Mouse (Mus musculus): ENCODE results near the gene Alox5. TPM values are rescaled to one million over a fixed set of nuclear protein-coding genes. Genes with fewer than 3 reads are reported as not detected.

The Alox5 gene
- polyA plus RNA-seq, 1 experiment, result 0.74 TPM

DNA sequence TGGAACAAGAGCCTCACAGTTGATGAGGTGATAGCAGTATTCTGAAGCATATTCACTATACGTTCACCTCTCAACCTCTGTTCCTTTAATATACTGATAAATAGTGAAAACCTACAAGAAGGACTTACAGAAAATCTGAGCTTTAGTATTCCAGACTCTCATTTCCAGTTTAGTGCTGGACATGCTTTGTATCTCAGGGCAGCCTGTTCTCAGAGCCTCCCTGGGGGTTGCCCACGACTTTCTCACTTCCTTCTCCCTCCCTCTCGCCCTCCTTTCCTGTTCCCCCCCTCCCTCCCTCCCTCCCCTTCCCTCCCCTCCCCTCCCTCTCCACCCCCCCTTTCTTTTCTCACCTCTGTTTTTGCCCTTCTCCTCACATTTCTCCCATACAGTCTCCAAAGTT lies 80.8 kb downstream of the Alox5 start:
- H3K4me1 ChIP-seq (ENCODE audit: control insufficient read depth, insufficient read depth, low read length), result peaks cover 4% of the 10 kb centered on the region
- H3K27me3 ChIP-seq (ENCODE audit: control insufficient read depth, insufficient read depth, low read length), result no peaks in the 10 kb centered on the region
- WGBS, result 47% methylated on average over 3 of the region's 3 CpGs
- H3K27ac ChIP-seq (ENCODE audit: insufficient read depth, low read length), result no peak overlapping the region
- TF ChIP-seq CTCF (IDR thresholded peaks at IDR 0.05; ENCODE audit: borderline replicate concordance, insufficient read depth, low read depth, low read length) (no peak), POLR2A (IDR thresholded peaks at IDR 0.05; ENCODE audit: borderline replicate concordance, insufficient read depth, low read length) (no peak)
- H3K4me3 ChIP-seq (replicated peaks; ENCODE audit: insufficient read depth, low read depth, low read length), result no peak overlapping the region
- DNase-seq, result no peak

DNA sequence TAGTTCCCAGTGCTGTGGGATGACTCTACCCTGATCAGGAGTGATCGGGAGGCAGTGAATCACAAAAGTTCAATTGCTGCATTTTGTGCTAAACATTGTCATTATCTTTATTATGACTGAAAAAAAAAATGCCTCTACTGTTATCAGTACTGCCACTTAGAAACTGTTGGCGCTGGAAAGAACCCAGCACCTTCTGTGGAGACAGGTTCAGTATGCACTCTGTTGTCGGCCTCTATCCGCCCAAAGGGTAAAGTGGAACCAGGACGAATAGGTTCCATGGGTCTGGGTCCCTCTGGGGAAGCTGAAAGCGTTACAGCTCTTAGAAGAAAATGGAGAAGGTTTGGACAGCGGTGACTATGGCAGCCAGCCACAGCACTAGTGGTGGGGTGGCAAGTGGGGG lies 82.1 kb downstream of the Alox5 start:
- Histone ChIP-seq H3K27me3 (ENCODE audit: control insufficient read depth, insufficient read depth, low read length) (no peaks in the 10 kb centered on the region), H3K4me1 (ENCODE audit: control insufficient read depth, insufficient read depth, low read length) (peaks cover 4% of the 10 kb centered on the region), H3K27ac (ENCODE audit: insufficient read depth, low read length) (no peak overlapping the region), H3K4me3 (replicated peaks; ENCODE audit: insufficient read depth, low read depth, low read length) (no peak overlapping the region)
- no peak for TF ChIP-seq CTCF (IDR thresholded peaks at IDR 0.05; ENCODE audit: borderline replicate concordance, insufficient read depth, low read depth, low read length)
- no peak for TF ChIP-seq POLR2A (IDR thresholded peaks at IDR 0.05; ENCODE audit: borderline replicate concordance, insufficient read depth, low read length)
- 89% methylated on average over 7 of the region's 7 CpGs for WGBS
- DNase-seq, result no peak

- no peak overlapping the region for H3K27ac ChIP-seq (ENCODE audit: insufficient read depth, low read length)
- no peak overlapping the region for H3K4me3 ChIP-seq (replicated peaks; ENCODE audit: insufficient read depth, low read depth, low read length)
- no peak for DNase-seq
- TF ChIP-seq CTCF (IDR thresholded peaks at IDR 0.05; ENCODE audit: borderline replicate concordance, insufficient read depth, low read depth, low read length) (no peak), POLR2A (IDR thresholded peaks at IDR 0.05; ENCODE audit: borderline replicate concordance, insufficient read depth, low read length) (no peak)
- peaks cover 23% of the 10 kb centered on the region for H3K4me1 ChIP-seq (ENCODE audit: control insufficient read depth, insufficient read depth, low read length)
- H3K27me3 ChIP-seq (ENCODE audit: control insufficient read depth, insufficient read depth, low read length), result no peaks in the 10 kb centered on the region
Measured at GRCm38 (mm10) chr6:116374618-116375017, 86.4 kb downstream of the Alox5 start.

- H3K4me1 ChIP-seq (ENCODE audit: control insufficient read depth, insufficient read depth, low read length), result peaks cover 24% of the 10 kb centered on the region
- H3K27ac ChIP-seq (ENCODE audit: insufficient read depth, low read length), result no peak overlapping the region
- H3K27me3 ChIP-seq (ENCODE audit: control insufficient read depth, insufficient read depth, low read length), result no peaks in the 10 kb centered on the region
- TF ChIP-seq CTCF (IDR thresholded peaks at IDR 0.05; ENCODE audit: borderline replicate concordance, insufficient read depth, low read depth, low read length) (no peak), POLR2A (IDR thresholded peaks at IDR 0.05; ENCODE audit: borderline replicate concordance, insufficient read depth, low read length) (no peak)
- DNase-seq, result no peak
- WGBS, result 89% methylated on average over 1 of the region's 1 CpGs
- no peak overlapping the region for H3K4me3 ChIP-seq (replicated peaks; ENCODE audit: insufficient read depth, low read depth, low read length)
Measured at GRCm38 (mm10) chr6:116374136-116374535, 86.8 kb downstream of the Alox5 start.

DNA sequence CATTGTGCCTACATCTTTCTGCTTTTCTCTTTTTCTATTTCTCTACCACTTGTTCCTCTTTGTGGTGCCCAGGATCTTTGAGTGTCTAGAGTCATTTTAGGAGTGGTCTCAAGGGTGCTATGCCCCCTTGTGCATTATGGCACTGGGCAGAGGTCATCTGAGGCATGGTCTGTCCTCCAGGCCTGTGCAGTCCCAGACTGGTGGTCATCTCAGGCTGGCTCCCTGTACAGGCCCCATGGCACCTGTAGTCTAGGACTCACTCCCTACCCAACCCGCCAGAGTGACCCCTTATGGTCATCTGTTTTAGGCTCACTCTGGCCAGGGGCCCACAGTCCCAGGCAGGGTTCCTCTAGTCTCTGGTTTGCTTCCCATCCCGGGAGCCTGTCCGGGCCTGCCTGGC lies 89.5 kb downstream of the Alox5 start:
- WGBS, result 43% methylated on average over 3 of the region's 3 CpGs
- no peak for TF ChIP-seq CTCF (IDR thresholded peaks at IDR 0.05; ENCODE audit: borderline replicate concordance, insufficient read depth, low read depth, low read length)
- no peak for TF ChIP-seq POLR2A (IDR thresholded peaks at IDR 0.05; ENCODE audit: borderline replicate concordance, insufficient read depth, low read length)

GRCm38 (mm10) chr6:116370216-116370976 lies 90.6 kb downstream of the Alox5 start:
- TF ChIP-seq CTCF (IDR thresholded peaks at IDR 0.05; ENCODE audit: borderline replicate concordance, insufficient read depth, low read depth, low read length) (no peak), POLR2A (IDR thresholded peaks at IDR 0.05; ENCODE audit: borderline replicate concordance, insufficient read depth, low read length) (no peak)
- DNase-seq, result no peak
- Histone ChIP-seq H3K4me3 (replicated peaks; ENCODE audit: insufficient read depth, low read depth, low read length) (no peak overlapping the region), H3K27ac (ENCODE audit: insufficient read depth, low read length) (no peak overlapping the region), H3K4me1 (ENCODE audit: control insufficient read depth, insufficient read depth, low read length) (peaks cover 24% of the 10 kb centered on the region), H3K27me3 (ENCODE audit: control insufficient read depth, insufficient read depth, low read length) (no peaks in the 10 kb centered on the region)
- 68% methylated on average over 6 of the region's 6 CpGs for WGBS

More for the DNA sequence above, 89.5 kb downstream of the Alox5 start:
- H3K27ac ChIP-seq (ENCODE audit: insufficient read depth, low read length), result no peak overlapping the region
- no peak overlapping the region for H3K4me3 ChIP-seq (replicated peaks; ENCODE audit: insufficient read depth, low read depth, low read length)
- H3K27me3 ChIP-seq (ENCODE audit: control insufficient read depth, insufficient read depth, low read length), result no peaks in the 10 kb centered on the region
- no peak for DNase-seq
- peaks cover 24% of the 10 kb centered on the region for H3K4me1 ChIP-seq (ENCODE audit: control insufficient read depth, insufficient read depth, low read length)

DNA sequence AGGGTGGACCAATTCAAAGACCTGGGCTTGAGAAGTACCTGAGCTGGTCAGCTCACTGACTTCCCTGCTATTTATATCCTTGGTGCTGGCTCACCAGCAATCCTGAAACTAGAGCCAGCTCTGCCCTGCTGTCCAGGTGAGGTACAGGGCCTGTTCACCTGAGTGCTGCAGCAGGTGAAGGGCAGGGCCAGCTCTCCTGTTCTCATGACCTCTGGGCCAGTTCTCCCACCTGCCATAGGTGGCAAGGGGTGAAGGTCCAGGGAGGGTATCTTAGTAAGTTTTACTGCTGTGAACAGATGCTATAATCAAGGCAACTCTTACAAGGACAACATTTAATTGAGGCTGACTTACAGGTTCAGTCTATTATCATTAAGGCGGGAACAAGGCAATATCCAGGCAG lies 91.2 kb downstream of the Alox5 start:
- DNase-seq, result no peak
- no peaks in the 10 kb centered on the region for H3K27me3 ChIP-seq (ENCODE audit: control insufficient read depth, insufficient read depth, low read length)
- WGBS, result 100% methylated on average over 1 of the region's 1 CpGs
- TF ChIP-seq POLR2A (IDR thresholded peaks at IDR 0.05; ENCODE audit: borderline replicate concordance, insufficient read depth, low read length) (no peak), CTCF (IDR thresholded peaks at IDR 0.05; ENCODE audit: borderline replicate concordance, insufficient read depth, low read depth, low read length) (no peak)
- H3K4me1 ChIP-seq (ENCODE audit: control insufficient read depth, insufficient read depth, low read length), result peaks cover 24% of the 10 kb centered on the region
- no peak overlapping the region for H3K4me3 ChIP-seq (replicated peaks; ENCODE audit: insufficient read depth, low read depth, low read length)
- H3K27ac ChIP-seq (ENCODE audit: insufficient read depth, low read length), result no peak overlapping the region

DNA sequence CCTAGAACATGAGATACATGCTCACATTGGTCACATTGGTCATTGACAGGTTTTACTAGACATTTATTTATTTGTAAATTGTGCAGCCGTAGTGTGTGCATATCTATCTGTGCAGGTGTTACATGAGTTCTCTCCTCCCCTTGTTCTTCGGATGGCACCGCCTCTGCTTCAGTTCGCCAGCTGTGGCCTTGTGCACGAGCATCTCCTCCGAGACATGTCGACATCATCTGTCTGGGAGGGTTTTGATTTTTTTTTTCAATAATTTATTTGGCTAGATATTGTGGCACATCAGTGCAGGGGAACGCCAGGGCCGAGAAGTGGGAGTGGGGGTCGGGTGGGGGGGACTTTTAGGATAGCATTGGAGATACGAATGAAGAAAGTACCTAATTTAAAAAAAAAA lies 93.0 kb downstream of the Alox5 start:
- Histone ChIP-seq H3K27ac (ENCODE audit: insufficient read depth, low read length) (no peak overlapping the region), H3K4me1 (ENCODE audit: control insufficient read depth, insufficient read depth, low read length) (peaks cover 24% of the 10 kb centered on the region), H3K4me3 (replicated peaks; ENCODE audit: insufficient read depth, low read depth, low read length) (no peak overlapping the region), H3K27me3 (ENCODE audit: control insufficient read depth, insufficient read depth, low read length) (no peaks in the 10 kb centered on the region)
- DNase-seq, result no peak
- WGBS, result 84% methylated on average over 11 of the region's 11 CpGs
- TF ChIP-seq CTCF (IDR thresholded peaks at IDR 0.05; ENCODE audit: borderline replicate concordance, insufficient read depth, low read depth, low read length) (no peak), POLR2A (IDR thresholded peaks at IDR 0.05; ENCODE audit: borderline replicate concordance, insufficient read depth, low read length) (no peak)
